Mouse (Mus musculus): Measurements from ENCODE around the gene Cdk14. TPM values are rescaled to one million over a fixed set of nuclear protein-coding genes. Genes with fewer than 3 reads are reported as not detected.

The Cdk14 gene
- polyA plus RNA-seq, 1 experiment: 48.5 TPM

DNA sequence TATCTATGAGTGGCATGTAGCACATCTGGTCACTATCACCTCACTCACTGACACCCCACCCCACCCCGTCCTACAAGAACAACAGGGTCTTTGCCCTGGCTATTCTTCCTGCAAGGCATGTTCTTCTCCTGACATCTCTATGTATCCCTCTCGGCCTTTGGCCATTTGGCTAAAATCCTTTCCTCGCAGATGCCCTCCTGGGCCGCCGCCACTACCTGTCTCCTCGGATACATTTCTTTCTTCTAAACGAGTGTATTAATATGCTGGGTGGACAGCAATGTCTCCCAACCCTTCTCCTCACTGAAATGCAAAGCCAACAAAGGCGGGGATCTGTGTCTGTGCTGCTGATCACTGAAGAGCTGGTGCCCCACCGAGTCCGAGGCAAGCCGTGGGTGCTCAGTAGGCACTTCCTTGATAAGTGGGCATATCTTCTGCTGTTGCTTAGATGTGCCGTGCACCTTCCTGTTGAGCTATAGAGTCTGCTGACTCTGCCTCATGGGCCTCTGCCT lies 118.5 kb downstream of the Cdk14 start:
- DNase-seq: peak in 1 of 2 experiments; percentile 26
- WGBS: 10% methylated on average over 12 of the region's 12 CpGs
- Histone ChIP-seq H3K27ac (ENCODE audit: insufficient read depth, low read length) (no peak overlapping the region), H3K4me3 (replicated peaks; ENCODE audit: insufficient read depth, low read depth, low read length) (no peak overlapping the region), H3K4me1 (ENCODE audit: control insufficient read depth, insufficient read depth, low read length) (no peaks in the 10 kb centered on the region), H3K27me3 (ENCODE audit: control insufficient read depth, insufficient read depth, low read length) (no peaks in the 10 kb centered on the region; the same call in 1 of the 2 replicates)
- TF ChIP-seq POLR2A (IDR thresholded peaks at IDR 0.05; ENCODE audit: borderline replicate concordance, insufficient read depth, low read length): no peak
- TF ChIP-seq CTCF (IDR thresholded peaks at IDR 0.05; ENCODE audit: borderline replicate concordance, insufficient read depth, low read depth, low read length): no peak

DNA sequence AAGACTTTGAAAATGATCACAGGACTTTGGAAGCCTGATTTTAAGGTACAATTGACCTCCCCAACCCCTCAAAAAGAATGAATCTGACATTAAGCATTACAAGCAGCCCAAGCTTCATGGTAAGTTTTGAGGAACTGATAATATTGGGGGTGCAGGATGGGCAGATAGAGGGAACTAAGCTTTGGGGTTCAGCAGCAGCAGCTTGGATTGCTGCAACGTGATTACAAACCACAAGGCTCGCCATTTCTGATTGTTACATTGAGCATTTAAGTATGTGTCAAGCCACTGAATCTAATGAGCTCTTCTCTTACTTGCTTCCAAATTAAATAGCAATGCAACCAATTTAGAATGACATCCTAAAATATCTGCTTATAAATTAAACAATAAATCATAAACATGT lies 119.1 kb downstream of the Cdk14 start:
- TF ChIP-seq CTCF (IDR thresholded peaks at IDR 0.05; ENCODE audit: borderline replicate concordance, insufficient read depth, low read depth, low read length): no peak
- TF ChIP-seq POLR2A (IDR thresholded peaks at IDR 0.05; ENCODE audit: borderline replicate concordance, insufficient read depth, low read length): no peak
- H3K27me3 ChIP-seq (ENCODE audit: control insufficient read depth, insufficient read depth, low read length): no peaks in the 10 kb centered on the region; the same call in 1 of the 2 replicates
- 76% methylated on average over 2 of the region's 2 CpGs for WGBS
- no peak overlapping the region for H3K4me3 ChIP-seq (replicated peaks; ENCODE audit: insufficient read depth, low read depth, low read length)
- no peaks in the 10 kb centered on the region for H3K4me1 ChIP-seq (ENCODE audit: control insufficient read depth, insufficient read depth, low read length)
- no peak overlapping the region for H3K27ac ChIP-seq (ENCODE audit: insufficient read depth, low read length)
- no peak for DNase-seq

- TF ChIP-seq POLR2A (IDR thresholded peaks at IDR 0.05; ENCODE audit: borderline replicate concordance, insufficient read depth, low read length) (no peak), CTCF (IDR thresholded peaks at IDR 0.05; ENCODE audit: borderline replicate concordance, insufficient read depth, low read depth, low read length) (no peak)
- Histone ChIP-seq H3K4me3 (replicated peaks; ENCODE audit: insufficient read depth, low read depth, low read length) (no peak overlapping the region), H3K4me1 (ENCODE audit: control insufficient read depth, insufficient read depth, low read length) (no peaks in the 10 kb centered on the region), H3K27me3 (ENCODE audit: control insufficient read depth, insufficient read depth, low read length) (no peaks in the 10 kb centered on the region; the same call in 1 of the 2 replicates), H3K27ac (ENCODE audit: insufficient read depth, low read length) (no peak overlapping the region)
- 43% methylated on average over 1 of the region's 1 CpGs for WGBS
- DNase-seq: no peak
Observed at GRCm38 (mm10) chr5:5300290-5300689, 119.8 kb downstream of the Cdk14 start.

DNA sequence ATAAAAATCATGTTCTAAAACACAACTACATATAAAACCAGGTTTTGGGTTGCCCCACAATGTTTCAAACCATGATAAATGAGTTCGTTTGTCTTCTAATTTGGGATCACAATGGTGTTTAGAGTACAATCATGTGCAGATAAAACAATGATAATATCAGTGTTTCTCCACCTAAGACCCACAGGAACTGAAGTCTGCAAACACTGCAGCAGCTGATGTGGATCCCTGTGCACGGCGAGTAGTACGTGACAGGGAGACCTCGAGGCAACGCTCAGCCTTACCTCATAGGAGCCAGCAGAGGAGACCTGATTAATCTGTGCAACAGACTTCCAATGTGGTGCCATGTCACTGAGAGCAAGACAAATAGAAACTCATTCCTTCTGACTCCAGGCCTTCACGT lies 122.9 kb downstream of the Cdk14 start:
- Histone ChIP-seq H3K4me3 (replicated peaks; ENCODE audit: insufficient read depth, low read depth, low read length) (no peak overlapping the region), H3K27ac (ENCODE audit: insufficient read depth, low read length) (no peak overlapping the region), H3K27me3 (ENCODE audit: control insufficient read depth, insufficient read depth, low read length) (no peaks in the 10 kb centered on the region; the same call in 1 of the 2 replicates), H3K4me1 (ENCODE audit: control insufficient read depth, insufficient read depth, low read length) (no peaks in the 10 kb centered on the region)
- no peak for DNase-seq
- 95% methylated on average over 7 of the region's 7 CpGs for WGBS
- TF ChIP-seq CTCF (IDR thresholded peaks at IDR 0.05; ENCODE audit: borderline replicate concordance, insufficient read depth, low read depth, low read length): no peak
- no peak for TF ChIP-seq POLR2A (IDR thresholded peaks at IDR 0.05; ENCODE audit: borderline replicate concordance, insufficient read depth, low read length)

GRCm38 (mm10) chr5:5296773-5297172 lies 123.3 kb downstream of the Cdk14 start:
- Histone ChIP-seq H3K4me3 (replicated peaks; ENCODE audit: insufficient read depth, low read depth, low read length) (no peak overlapping the region), H3K27me3 (ENCODE audit: control insufficient read depth, insufficient read depth, low read length) (no peaks in the 10 kb centered on the region; the same call in 1 of the 2 replicates), H3K4me1 (ENCODE audit: control insufficient read depth, insufficient read depth, low read length) (no peaks in the 10 kb centered on the region), H3K27ac (ENCODE audit: insufficient read depth, low read length) (no peak overlapping the region)
- TF ChIP-seq POLR2A (IDR thresholded peaks at IDR 0.05; ENCODE audit: borderline replicate concordance, insufficient read depth, low read length): no peak
- TF ChIP-seq CTCF (IDR thresholded peaks at IDR 0.05; ENCODE audit: borderline replicate concordance, insufficient read depth, low read depth, low read length): no peak
- no peak for DNase-seq

DNA sequence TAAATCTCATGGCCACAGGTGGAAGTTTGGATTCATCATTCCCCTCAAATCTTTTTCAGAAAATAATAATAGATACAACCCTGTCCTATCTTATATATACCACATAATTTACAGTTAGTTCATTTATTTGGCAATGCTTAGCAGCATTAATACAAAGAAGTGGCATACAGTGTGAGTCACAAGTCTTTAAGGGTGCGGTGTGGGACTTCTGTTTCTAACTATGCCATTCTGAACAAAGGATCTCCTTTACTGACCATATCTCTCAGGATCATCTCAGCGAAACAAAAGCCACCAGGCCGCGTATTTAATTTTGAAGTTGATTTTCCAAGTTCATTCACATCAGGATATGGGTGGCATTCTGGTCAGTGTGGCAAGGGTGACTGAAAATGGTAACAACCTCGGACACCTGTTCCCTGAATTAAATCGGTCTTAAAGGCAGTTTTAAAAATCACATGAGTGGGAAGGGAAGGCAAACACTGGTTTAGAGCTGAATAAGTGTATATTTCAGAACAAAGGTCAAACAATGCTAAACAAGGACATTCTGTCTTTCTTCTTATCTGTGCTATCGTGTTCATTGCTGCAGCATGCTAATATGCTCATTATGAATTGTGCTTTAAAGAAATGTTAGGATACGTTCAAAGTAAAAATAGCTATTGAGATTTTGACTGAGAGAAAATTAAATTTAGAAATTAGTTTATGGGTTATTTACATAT lies 127.1 kb downstream of the Cdk14 start:
- TF ChIP-seq POLR2A (IDR thresholded peaks at IDR 0.05; ENCODE audit: borderline replicate concordance, insufficient read depth, low read length) (no peak), CTCF (IDR thresholded peaks at IDR 0.05; ENCODE audit: borderline replicate concordance, insufficient read depth, low read depth, low read length) (no peak)
- no peaks in the 10 kb centered on the region for H3K4me1 ChIP-seq (ENCODE audit: control insufficient read depth, insufficient read depth, low read length)
- no peak for DNase-seq
- 90% methylated on average over 8 of the region's 8 CpGs for WGBS
- no peak overlapping the region for H3K27ac ChIP-seq (ENCODE audit: insufficient read depth, low read length)
- no peak overlapping the region for H3K4me3 ChIP-seq (replicated peaks; ENCODE audit: insufficient read depth, low read depth, low read length)
- H3K27me3 ChIP-seq (ENCODE audit: control insufficient read depth, insufficient read depth, low read length): no peaks in the 10 kb centered on the region

- H3K27me3 ChIP-seq (ENCODE audit: control insufficient read depth, insufficient read depth, low read length): no peaks in the 10 kb centered on the region
- 86% methylated on average over 6 of the region's 6 CpGs for WGBS
- no peak for DNase-seq
Observed at GRCm38 (mm10) chr5:5291321-5291991, 128.7 kb downstream of the Cdk14 start.

More at GRCm38 (mm10) chr5:5291321-5291991, 128.7 kb downstream of the Cdk14 start:
- Histone ChIP-seq H3K4me1 (ENCODE audit: control insufficient read depth, insufficient read depth, low read length) (no peaks in the 10 kb centered on the region), H3K27ac (ENCODE audit: insufficient read depth, low read length) (no peak overlapping the region), H3K4me3 (replicated peaks; ENCODE audit: insufficient read depth, low read depth, low read length) (no peak overlapping the region)
- no peak for TF ChIP-seq CTCF (IDR thresholded peaks at IDR 0.05; ENCODE audit: borderline replicate concordance, insufficient read depth, low read depth, low read length)
- TF ChIP-seq POLR2A (IDR thresholded peaks at IDR 0.05; ENCODE audit: borderline replicate concordance, insufficient read depth, low read length): no peak

Measured in cerebellum, adult 2 months (tissue).